Mouse (Mus musculus) hindlimb bud, embryonic 11.5 days (tissue): ENCODE measurements around the gene Pate1.

Experiments
- DNase-seq: peaks from one replicate; pipeline ENCODE4 v3.0.0-alpha.2; 2012; ENCODE audit warnings: low read depth, low spot score; ENCODE audit errors: extremely low spot score

The Pate1 gene

DNA sequence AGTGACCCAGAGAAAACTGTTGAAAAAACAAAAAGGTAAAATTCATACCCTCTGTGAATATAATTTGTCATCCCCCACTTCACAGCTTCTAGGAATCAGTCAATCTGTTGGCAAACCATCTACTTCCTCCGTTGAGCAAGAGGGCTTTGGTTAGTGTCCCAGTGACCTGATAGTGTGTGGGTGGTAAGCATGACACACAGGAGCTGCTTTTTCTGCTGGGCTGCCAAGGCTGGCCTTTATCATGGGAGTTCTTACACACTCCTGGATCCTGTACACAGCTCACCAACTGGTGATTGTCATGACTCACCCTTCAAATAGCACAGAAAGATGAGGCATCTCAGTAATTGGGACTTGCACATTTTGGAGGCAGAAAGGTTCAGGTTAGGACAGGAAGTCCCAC is at the start of gene Pate1:
Pate1 (minus strand) TSS at position 378 of the 400 bp plus-strand sequence.
- DNase-seq = no peak

DNA sequence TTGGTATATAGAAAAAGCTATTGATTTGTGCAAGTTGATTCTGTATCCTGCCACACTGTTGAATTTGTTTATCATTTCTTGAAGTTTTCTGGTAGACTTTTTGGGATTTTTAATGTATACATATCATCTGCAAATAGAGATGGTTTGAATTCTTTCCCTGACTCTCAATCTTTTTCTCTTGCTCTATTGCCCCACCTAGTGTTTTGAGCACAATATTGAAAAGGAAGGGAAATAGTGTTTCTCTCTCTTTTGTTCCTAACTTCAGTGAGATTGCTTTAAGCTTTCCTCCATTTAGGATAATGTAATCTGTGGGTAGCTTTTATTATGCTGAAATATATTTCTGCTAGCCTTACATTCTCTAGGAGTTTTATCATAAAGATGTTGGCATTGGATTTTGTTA is 20.1 kb upstream of the Pate1 start:
- DNase-seq = no peak

DNA sequence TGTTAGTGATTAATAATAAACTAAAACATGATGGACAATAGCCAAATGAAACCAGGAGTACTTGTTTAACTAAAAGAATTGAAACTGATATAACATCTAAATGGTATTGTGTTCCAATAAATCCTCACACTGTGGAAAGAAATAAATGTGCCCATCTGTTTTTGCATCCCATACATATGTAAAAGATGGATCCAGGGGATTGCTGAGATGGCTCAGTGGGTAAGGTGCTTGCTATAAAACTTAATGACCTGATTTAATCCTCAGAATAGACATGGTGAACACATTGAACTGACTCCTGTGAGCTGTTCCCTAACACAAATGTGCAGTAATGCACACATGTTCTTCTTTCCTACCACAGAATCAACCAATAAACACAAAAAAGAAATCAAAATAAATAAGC is 4.7 kb upstream of the Pate1 start:
- DNase-seq = no peak

DNA sequence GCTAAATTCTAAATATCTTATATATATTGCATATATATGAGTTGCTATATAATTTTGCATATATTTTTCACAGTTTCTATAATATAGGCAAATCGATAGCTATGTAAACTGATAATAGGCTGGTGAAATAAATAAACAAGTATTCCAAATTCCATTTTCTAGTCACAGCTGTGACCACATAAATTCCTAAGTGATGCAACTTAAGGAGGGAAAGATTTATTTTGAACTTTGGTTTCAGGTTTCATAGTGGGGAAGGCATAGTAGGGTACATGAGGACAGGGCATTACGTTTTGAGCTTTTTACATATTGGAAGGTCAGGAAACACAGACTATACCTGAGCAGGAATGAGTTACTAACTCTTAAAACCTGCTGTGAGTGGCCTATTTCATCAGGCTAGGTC is 13.6 kb downstream of the Pate1 start:
- DNase-seq = no peak

DNA sequence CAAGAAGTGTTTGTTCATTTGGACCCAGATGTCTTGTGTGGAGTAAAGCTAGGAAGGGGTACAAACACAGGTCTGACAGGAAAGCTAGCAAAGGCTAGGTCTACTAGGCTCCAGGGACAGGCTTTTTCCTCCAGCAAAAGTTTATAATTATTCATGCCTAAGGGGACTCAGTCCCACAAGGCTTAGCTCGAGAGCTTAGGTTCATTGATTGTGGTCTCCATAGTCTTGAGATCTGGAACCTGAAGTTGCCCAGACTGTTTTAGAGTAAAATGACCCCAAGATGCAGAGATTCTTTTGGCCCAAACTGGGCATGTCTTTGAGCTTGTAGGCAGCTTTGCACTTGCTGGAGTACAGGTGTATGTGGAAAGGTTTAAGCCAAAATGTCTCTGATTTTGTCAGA is 39.1 kb downstream of the Pate1 start, which contains the start of gene Pate3:
Pate3 (minus strand) TSS at position 101 of the 400 bp plus-strand sequence.
- DNase-seq = no peak
